Mouse (Mus musculus) kidney, postnatal 4 days (tissue): ENCODE data around the gene Trim26.
"Not testable (repeated sequence)": the region's sequence is repeated elsewhere in the genome, so short reads cannot be mapped to it uniquely, and the experiment has no call there.

Source experiments
- DNase-seq, 2 experiments: peaks; one replicate each; pipeline ENCODE4 v3.0.0; 2021; ENCODE audit warnings: mixed read lengths in 2 of 2

Gene Trim26

GRCm38 (mm10) chr17:36855484-36855883 is 18.6 kb downstream of the Trim26 start:
- no peak for DNase-seq

GRCm38 (mm10) chr17:36856236-36856635 is 19.3 kb downstream of the Trim26 start:
- DNase-seq, result no peak

GRCm38 (mm10) chr17:36858181-36858580 is 21.2 kb downstream of the Trim26 start:
- DNase-seq, result no peak

GRCm38 (mm10) chr17:36861680-36862079 is 24.7 kb downstream of the Trim26 start:
- DNase-seq, result no peak

GRCm38 (mm10) chr17:36866719-36867527 is 30.0 kb downstream of the Trim26 start, which contains the start of gene Trim15:
TSS of gene Trim15 (minus strand) at chr17:36867210.
- DNase-seq, result peak in 1 of 2 experiments; percentile 31

GRCm38 (mm10) chr17:36868836-36869235 is 31.9 kb downstream of the Trim26 start:
- DNase-seq, result no peak

- DNase-seq, result no peak
These were observed 32.5 kb downstream of the Trim26 start, which contains the start of gene Trim10 for GRCm38 (mm10) chr17:36869284-36869954. TSS of gene Trim10 (plus strand) at chr17:36869574.

GRCm38 (mm10) chr17:36869955-36870810 is 33.2 kb downstream of the Trim26 start:
- peak; percentile 50 to 57 for DNase-seq

GRCm38 (mm10) chr17:36874636-36875035 is 37.7 kb downstream of the Trim26 start:
- DNase-seq, result no peak

GRCm38 (mm10) chr17:36883350-36883749 is 46.4 kb downstream of the Trim26 start:
- DNase-seq, result no peak

GRCm38 (mm10) chr17:36885132-36885790 is 48.3 kb downstream of the Trim26 start:
- DNase-seq, result no peak

GRCm38 (mm10) chr17:36890073-36890903 is 53.4 kb downstream of the Trim26 start, which contains the start of gene Trim40:
TSS of gene Trim40 (minus strand) at chr17:36890123.
- no peak for DNase-seq

- not testable (repeated sequence) for DNase-seq
These were observed 54.6 kb downstream of the Trim26 start for GRCm38 (mm10) chr17:36891496-36891895.

GRCm38 (mm10) chr17:36892362-36892761 is 55.4 kb downstream of the Trim26 start:
- DNase-seq, result peak; percentile 58 to 59

GRCm38 (mm10) chr17:36893387-36893786 is 56.5 kb downstream of the Trim26 start:
- DNase-seq, result no peak

GRCm38 (mm10) chr17:36896583-36896982 is 59.6 kb downstream of the Trim26 start:
- DNase-seq, result peak; percentile 40 to 62

- no peak for DNase-seq
These were observed 60.1 kb downstream of the Trim26 start for GRCm38 (mm10) chr17:36897065-36897464.

- no peak for DNase-seq
These were observed 60.7 kb downstream of the Trim26 start, which contains the start of gene Trim31 for GRCm38 (mm10) chr17:36897552-36898205. TSS of gene Trim31 (plus strand) at chr17:36898118.

- DNase-seq, result no peak
These were observed 62.4 kb downstream of the Trim26 start for GRCm38 (mm10) chr17:36899376-36899775.

- DNase-seq, result no peak
These were observed 63.1 kb downstream of the Trim26 start for GRCm38 (mm10) chr17:36900001-36900400.

- DNase-seq, result no peak
These were observed 63.8 kb downstream of the Trim26 start for GRCm38 (mm10) chr17:36900691-36901090.
